Mouse (Mus musculus): Measurements from ENCODE around the gene Baz2b.
"Not testable (repeated sequence)": the region's sequence is repeated elsewhere in the genome, so short reads cannot be mapped to it uniquely, and the experiment has no call there.

The Baz2b gene

DNA sequence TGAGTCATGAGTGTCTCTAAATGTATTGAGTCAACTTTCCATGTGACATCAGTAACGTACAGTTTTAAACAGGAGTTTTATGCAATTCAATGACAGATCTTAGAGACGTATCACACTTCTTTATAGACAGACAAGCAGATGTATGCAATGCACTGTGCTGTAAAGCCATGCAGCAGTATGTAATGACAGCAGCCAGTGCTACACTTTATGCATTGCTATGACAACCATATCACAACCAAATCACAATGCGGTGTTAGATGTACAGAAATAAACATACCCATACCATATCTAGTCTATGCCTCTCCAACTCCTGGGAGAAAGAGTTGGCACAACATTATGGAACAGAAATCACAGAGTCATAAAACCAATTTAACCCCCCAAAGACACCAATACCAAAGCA, 276.5 kb downstream of the Baz2b start:
- no peak for DNase-seq

DNA sequence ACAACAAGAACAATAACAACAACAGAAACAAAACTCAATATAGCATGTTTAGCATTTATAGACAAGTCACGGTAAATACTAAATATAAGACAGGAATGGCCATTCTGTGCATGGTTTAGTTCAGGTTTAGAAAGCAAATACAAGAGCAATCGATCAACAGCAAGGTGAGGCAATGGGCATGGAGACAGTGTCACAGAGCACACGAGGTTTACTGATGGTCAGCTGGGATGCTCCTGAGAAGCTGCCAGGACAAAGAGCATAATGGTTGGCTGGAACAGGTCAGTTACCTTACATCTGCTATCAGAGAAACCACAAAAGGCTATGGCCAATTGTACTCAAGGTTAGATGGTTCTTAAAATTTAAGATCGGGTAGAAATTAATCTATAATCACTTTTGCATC, 277.4 kb downstream of the Baz2b start:
- DNase-seq, result no peak

DNA sequence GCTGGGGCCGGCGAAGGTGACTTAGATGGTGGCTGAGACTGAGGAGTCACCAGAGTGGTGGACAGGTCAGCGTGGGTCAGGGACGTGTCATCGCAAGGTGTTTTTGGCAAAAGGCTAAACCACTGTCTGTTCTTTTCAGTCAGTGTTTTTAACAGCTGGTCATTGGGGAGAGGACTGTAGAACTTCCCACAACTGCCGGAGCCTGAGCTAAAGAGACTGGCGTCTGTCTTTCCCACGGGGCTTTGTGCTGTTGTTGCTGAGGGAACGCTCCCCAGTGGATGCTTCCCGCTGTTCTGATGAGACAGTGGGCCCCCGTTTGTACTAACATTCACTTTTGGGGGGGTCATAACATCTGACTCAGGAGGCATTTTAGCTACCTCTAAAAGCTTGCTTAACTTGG, 296.0 kb downstream of the Baz2b start:
- no peak for DNase-seq

DNA sequence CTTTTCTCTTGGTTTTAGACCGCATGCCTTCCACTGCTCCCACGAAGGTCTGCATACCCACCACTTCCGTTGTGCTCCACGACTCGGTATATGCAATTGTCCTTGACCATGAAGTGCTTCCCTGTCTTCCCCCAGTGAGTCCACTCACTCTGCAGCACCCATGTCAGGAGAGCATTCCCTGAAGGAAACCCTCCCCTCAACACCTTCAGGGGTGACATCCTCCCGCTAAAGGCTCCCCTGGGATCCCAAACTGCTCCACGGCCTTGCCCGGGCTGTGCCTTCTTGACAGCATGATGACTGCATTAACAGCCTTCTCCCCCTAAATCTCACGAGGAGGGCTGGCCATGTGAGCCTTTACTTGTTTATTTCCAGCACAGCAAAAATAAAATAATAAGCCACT, 301.6 kb downstream of the Baz2b start:
- no peak for DNase-seq

DNA sequence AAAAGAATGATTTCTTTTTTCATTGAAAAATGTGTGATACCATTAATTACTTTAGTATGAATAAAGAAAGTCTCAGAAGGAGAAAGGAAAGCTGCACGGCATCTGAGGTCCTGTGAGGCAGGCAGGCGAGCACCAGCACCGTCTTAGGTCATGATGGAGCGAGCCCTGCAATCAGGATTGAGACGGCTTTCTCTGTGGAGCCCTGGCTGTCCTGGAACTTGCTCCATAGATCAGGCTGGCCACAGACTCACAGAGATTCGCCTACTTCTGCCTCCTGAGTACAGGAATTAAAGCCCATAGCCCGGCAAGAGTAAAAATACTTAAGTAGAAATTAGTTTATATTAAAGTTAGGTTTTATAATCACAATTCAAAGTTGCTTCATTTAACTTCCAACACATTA, 305.6 kb downstream of the Baz2b start:
- DNase-seq, result no peak

DNA sequence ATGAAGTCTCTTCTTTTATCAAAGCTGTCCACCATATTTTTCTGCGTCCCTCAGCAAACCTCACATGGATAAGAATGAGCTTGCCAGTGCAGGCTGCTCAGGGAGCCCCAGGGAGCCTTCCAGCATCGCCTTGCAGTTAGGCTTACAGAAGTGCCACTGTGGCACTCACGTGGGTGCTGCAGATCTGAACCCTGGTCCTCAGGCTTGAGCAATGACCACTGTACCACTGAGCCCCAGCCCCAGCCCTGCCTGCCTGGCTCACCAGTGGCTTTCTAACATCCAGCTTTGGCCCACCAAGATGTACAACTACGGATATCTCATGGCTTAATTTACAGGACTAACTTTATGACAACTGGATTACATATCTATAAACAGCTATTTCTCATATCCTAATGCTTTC, 311.0 kb downstream of the Baz2b start:
- DNase-seq, result no peak

DNA sequence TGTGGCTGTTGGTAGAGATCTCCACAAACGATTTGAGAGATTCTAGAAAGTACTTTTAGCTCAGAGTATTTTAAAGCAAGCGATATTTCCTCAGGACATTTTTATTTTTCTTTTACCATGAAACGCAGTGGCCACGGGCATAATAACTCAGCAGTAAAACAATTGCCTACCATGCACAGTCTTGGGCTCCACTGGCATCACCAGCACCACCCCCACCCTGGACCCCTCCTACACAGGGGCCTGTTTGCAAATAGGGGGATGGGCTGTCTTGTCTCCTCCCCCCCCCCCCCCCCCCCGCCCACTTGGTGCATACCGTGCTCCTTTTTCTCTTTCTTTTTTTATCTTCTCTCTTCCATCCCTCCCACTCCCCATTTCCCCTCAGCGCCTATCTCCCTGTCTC, 311.5 kb downstream of the Baz2b start:
- DNase-seq, result no peak

DNA sequence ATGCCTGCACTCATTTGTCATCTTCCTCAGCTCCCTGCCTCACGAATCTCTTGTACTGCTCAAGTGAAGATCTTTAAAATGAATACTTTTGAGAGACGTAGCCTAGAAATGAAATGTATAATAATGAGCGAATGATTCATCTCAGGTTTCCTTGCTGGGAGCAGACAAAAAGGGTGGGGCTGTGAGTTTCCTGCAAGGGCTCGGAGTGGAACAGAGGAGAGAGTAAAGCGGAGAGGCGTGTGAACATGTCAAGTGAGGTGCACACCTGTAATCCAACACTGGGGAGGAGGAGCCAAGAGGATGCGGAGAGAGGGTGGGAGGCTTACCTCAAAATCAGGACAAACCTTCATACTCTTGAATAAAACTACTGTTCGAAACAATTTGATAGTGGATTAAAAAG, 312.8 kb downstream of the Baz2b start:
- no peak for DNase-seq

DNA sequence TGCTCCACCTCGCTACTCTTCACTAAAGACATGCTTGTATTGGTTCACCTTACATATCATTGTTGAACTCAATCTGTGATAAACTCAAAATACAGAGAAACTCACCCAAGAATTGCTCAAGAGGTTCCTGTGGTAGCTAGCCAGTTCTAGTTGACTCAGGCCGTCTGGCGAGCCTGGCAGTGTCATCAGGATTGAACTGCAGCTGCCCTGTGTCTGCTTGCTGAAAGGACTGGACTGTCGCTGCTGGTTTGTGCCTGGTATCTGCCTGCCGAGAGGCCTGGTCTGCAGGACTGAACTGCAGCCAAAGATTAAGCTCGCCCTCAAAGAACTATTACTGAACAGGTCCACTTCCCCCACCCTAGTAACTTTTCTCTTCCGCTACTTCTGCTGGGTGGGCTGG, 313.2 kb downstream of the Baz2b start:
- DNase-seq, result no peak

DNA sequence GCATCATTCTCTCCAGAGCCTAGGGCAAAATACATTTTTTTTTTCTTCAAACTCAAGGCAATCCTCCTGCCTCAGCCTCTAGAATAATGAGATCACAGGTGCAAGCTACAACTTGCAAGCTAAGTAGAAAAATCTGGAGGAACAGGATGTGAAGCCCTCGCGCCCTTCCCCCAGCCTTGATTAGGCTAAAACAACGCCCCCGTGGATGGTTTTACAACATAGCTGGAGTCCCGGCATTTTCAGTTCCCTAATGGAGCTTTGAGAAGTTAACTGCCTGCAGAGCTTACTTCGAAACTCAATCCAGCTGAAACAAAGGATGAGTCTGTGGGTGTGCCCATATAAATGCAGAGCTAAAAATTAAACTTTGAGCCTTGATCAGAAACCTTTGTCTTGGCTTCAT, 319.9 kb downstream of the Baz2b start:
- no peak for DNase-seq

DNA sequence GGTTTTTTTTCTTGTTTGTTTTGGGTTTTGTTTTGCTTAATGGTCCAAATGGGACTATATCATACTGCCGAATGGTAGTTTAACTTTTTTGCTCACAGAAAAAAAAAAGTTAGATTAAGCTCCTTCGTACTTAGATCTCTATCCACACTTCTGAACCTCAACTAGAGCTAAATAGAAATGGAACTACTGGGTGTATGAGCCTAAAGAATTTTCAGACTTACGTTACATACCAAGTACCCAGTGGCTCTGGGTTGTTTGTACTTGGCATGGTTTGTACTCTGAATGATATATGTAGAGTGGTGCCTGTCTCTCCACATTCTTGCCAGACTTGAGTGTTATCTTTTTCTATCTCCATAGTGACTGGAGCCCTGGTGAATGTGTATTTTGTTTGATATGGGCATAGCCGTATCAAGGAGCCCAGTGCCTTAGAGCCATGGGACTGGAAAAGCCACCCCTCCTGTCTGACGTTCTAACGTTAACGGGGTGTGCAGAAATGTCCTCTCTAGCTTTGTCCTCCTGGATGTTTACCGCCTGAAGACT, 326.8 kb downstream of the Baz2b start:
- peak; percentile 37 for DNase-seq

DNA sequence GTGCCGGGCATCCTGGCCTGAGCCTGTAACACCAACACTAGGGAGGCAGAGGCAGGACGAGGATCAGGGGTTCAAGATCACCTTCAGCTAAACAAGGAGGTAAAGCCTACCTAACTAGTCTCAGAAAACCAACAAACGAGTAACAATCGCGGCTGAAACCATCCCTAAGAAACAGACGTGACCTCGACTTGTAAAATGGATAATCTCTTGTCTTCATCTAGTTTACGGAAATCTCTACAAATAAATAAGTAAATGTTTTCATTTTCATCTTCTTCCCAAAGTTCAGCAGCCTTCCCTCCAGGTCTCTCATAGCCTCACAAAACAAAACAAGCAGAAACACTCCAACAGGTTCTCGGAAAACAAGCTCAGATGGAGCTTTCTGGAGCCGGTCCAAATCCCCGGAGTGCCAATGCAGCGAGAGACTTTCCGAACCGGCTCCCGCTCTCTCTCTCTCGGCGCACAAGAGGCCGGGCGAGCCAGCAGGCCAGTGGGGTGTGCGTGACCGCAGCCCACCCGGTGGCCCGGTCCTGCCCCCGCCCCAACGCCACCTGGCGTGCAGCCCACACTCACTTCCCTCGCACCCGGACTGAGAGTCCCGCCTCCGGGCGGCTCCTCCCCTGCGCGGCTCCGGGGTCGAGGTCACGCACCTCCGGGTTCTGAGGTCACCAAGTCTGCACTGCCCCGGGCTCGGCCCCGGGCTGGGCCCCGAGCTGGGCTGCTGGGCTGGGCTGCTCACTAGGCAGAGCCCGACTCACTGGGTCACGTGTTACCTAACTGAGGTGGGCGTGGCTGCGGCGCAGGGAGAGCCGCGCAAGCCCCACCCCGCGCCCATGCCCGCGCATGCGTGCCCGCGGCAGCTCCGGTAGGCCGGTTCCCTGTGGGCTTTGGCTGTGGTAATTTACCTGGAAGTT, 327.6 kb downstream of the Baz2b start, which contains the start of gene Wdsub1:
Wdsub1 (minus strand) TSS at position 761 of the 911 bp plus-strand sequence.
- DNase-seq, result peak; percentile 96

DNA sequence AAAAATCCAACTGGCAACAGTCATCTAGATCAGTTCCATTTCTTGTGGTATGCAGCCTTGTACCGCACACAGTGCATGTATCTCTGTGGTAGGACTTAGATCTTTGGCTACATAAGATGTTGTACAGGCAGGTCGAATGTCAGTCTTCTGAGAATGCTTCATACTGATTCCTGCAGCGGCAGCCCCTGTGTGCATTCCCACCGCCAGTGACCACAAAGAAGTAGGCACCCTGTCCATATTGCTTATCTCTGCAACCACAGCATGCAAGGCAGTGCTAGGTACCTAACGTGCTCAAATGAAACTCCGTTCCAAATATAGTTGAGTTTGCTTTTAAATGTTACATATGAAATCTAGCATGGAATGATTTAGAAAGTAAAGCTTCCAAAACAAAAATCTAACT, 328.2 kb downstream of the Baz2b start:
- DNase-seq, result peak; percentile 44

DNA sequence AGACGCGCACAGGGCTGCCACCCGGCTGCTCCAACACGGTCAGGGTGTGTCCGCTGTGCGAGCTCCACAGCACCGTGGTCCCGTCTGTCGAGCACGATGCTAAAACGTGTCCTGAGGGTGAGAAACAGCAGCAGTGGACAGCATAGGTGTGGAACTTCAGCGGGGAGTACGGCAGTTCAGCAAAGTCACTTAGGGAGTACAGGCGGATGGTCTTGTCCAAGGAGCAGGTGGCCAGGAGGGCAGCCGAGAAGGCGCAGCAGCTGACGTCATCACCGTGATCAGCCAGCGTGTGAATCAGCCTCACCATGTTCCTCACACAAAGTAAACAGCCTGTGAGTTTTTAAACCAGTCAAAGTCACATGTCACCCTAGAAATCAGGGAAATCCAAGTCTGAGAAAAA, 331.4 kb downstream of the Baz2b start:
- DNase-seq, result no peak

DNA sequence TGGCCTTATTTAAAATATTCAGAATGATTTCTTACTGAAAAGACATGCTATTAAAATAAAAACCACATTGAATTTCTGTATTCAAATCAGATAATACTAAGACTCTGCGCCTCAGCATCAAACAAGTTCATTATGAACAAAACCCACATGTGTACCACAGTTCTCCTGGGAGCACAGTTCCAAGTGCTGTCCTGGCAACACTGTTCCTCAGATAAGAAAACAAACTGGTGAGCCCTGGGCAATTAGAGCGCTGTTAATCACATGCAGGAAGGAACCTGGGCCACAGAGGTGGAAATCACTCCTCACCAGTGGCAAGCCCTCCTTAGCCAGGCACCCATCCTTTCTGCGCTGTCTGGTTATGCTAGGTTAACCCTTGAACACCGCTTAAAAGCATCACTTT, 332.3 kb downstream of the Baz2b start:
- DNase-seq, result no peak

DNA sequence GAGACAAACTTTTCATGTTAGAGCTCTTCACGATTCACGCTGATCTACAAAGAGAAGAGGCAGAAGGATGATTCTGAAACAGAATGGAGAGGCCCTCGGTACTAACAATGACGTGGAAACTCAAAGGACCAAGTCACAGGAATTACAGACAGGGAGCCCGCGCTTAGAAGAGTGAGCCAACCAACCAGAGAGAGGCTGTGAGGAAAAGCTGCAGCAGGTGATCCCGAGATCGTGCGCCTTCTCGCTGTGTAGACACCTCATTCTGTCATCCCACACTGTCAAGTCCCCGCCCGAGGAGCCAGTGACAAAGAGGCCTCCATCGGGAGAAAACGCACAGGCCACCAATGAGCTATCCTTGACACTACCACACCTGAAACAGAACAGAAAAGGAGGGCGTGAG, 333.2 kb downstream of the Baz2b start:
- no peak for DNase-seq

DNA sequence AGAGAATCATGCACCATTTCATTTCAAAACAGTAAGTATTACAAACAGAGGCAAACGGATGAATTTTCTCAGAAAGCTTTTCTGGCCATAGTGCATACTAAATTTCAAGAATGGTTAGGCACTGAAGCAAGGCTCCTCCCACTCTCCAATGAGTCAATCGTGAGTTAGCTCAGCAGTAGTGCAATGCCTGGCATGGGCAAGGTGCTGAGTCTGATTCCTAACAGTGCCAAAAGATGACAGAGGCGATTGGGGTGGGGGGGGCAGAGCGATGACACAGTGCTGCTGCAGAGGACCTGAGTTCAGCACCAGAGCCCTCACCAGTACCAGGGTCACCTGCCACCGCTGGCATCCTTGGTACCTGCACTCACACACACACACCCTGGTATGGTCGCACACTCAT, 339.1 kb downstream of the Baz2b start:
- DNase-seq, result no peak

DNA sequence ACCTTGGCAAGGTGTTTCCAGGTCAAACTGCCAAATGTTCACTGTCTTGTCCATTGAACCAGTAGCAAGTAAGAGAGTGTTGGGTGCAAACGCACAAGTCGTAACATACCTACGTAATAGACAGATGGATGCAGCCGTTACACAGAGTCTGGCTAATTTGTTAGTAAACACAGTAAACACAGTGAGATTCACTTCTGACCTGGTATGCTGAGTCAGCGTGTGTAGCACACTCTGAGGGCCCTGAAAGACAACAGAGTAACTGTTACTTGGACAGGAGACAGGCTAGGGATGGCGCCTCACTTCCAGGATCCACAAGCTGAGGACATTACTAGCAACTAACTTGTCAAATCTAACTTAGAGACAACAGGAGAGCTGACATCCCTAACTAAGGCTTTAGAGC, 347.0 kb downstream of the Baz2b start:
- DNase-seq, result no peak

DNA sequence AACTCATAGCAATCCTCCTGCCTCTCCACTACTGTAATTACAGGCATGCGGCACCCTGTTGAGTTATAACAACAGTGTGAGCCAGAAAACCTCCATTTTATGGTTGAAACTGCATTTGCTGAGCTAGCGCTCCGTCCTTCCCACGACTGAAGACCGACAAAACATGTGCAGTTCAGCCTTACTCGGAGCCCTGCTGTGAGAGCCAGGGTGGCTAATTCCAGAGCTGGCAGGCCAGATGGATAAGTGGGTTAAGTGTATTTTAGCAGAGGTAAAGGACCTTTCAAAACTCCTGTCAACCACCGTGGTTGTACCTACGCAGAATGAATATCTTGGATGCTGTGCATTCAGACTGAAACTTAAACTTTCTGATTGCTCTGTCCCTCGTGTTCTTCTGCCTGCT, 355.3 kb downstream of the Baz2b start:
- no peak for DNase-seq

DNA sequence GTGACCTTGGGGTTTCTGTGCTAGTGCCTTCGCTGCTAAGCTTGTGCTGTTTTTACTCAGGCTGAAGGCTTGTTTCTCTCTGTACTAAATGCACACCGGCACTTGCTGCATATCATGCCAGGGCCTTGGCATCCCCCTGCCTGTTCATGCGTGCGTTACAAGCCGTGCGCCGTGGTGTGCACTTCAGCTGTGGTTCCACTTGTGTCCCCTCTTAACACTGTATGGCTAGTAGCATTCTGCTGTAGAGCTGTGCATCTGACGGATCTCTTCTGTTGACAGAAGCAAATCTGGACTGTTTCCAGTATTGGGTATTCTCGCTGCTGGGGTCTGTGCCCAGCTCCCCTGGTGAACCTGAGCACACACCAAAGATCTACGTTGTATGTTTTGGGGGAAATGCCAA, 356.1 kb downstream of the Baz2b start:
- DNase-seq, result no peak

DNA sequence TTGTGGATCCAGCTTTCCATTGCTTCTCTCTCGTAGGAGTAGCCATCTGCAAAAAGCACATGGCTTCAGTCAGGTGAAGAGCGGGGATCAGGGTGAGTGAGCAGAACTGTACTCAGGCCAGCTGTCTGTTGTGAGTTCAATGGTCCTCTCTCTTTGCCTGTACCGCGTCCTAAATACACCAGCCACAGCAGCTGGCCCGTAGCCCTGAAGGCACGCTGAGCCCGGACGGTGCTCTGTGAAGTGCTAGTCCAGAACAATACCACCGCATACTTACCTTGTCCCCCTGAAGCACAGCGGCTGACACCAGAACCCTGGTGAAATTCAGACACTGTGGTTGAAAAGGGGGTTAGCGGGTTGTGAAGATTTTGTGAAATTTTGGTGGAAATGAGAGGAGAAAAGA, 356.7 kb downstream of the Baz2b start:
- DNase-seq, result no peak

DNA sequence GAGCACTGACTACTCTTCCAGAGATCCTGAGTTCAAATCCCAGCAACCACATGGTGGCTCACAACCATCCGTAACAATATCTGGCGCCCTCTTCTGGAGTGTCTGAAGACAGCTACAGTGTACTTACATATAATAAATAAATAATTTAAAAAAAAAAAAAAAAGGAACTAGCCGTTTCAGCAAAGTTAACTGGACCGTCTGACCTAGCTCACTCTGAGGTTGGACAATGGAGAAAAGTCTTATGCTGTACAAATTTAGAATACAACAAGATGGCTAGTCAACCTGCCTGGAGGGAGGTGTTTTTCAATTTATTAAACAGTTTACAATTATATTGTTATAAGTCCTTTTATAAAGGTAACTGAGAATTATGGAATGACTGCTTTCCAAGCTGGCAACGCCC, 357.8 kb downstream of the Baz2b start:
- not testable (repeated sequence) for DNase-seq
